Mouse (Mus musculus): Measurements from ENCODE around the gene Cel. TPM values are rescaled to one million over a fixed set of nuclear protein-coding genes. Genes with fewer than 3 reads are reported as not detected.

Cel gene
- polyA plus RNA-seq, 1 experiment from 2014 or later: not detected

DNA sequence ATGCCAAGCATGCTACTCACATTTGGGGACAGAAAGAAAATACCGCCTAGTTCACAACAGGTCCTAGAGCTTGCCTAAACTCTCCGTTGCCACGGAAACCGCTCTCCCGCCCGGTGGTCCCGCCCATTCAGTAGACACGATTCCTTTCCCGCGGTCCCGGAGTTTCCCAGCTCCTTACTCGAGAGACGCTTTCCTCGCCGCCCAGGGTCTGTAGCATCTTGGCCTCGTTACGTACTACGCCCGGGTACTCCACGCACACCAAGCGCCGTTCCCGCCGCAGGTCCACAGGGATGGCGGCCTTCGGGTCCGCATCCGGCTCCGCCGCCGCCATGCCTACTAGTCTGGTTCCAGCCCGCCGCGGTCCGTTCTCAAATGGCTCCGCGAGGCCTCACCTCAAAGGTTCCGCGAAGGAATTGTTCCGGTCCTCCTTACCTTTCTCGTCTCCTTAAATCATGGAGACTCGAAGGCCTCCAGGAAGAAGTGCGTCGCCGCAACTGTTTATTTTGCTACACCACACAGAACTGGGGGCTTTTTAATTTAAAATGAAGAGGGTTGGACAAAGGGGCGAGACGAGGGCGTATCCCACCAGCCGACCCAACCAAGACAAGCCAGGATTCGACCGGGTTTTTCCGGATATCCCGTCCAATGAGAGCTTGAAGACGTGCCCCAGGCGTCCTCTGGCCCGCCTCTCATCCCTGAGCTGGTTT is 19.6 kb upstream of the Cel start:
- under 1% methylated on average over 56 of the region's 56 CpGs for WGBS
- peak overlapping the region; percentile 57 for H3K4me2 ChIP-seq
- ATAC-seq (ENCODE audit: insufficient number of reproducible peaks, low FRiP score, low TSS enrichment, low read depth): peak; percentile 86
- no peaks in the 10 kb centered on the region for H3K27me3 ChIP-seq
- peak overlapping the region; percentile 94 for H3K27ac ChIP-seq
- H3K9ac ChIP-seq: peak overlapping the region; percentile 44
- H3K4me1 ChIP-seq: peaks cover 16% of the 10 kb centered on the region; the same call in 1 of the 2 replicates
- peaks cover 29% of the 10 kb centered on the region for H3K36me3 ChIP-seq
- peak overlapping the region; percentile 72 for H3K4me3 ChIP-seq
- H3K9me3 ChIP-seq: no peaks in the 10 kb centered on the region

DNA sequence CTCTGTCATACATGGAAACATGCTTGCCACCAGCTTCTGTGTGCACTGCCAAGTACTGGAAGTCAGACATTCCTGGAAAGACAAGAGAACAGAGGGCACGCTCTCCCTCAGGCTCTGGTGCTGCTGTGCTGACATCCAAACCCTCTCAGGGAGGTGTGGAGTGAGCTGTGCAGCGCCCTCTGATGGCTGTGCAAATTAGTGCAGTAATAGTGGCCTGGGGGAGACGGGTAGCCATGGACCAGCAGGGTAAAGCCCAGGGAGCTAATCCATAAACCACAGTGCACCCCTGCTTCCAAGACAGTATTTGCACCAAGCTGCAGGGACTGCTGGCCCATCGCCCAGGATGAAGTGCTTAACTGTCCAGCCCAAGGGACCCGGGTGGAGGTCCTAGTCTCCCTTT is 14.8 kb upstream of the Cel start:
- no peaks in the 10 kb centered on the region for H3K9me3 ChIP-seq
- H3K9ac ChIP-seq: no peak overlapping the region
- no peak overlapping the region for H3K4me2 ChIP-seq
- no peak overlapping the region; the same call in 1 of the 2 replicates for H3K27ac ChIP-seq
- 72% methylated on average over 5 of the region's 5 CpGs for WGBS
- H3K4me1 ChIP-seq: peaks cover 9% of the 10 kb centered on the region; the same call in 1 of the 2 replicates
- peaks cover 69% of the 10 kb centered on the region for H3K36me3 ChIP-seq
- H3K4me3 ChIP-seq: no peak overlapping the region
- no peaks in the 10 kb centered on the region for H3K27me3 ChIP-seq
- ATAC-seq (ENCODE audit: insufficient number of reproducible peaks, low FRiP score, low TSS enrichment, low read depth): no peak

- 77% methylated on average over 3 of the region's 3 CpGs for WGBS
- peaks cover 81% of the 10 kb centered on the region for H3K36me3 ChIP-seq
- no peaks in the 10 kb centered on the region for H3K9me3 ChIP-seq
- H3K9ac ChIP-seq: no peak overlapping the region
- ATAC-seq (ENCODE audit: insufficient number of reproducible peaks, low FRiP score, low TSS enrichment, low read depth): no peak
- H3K27ac ChIP-seq: no peak overlapping the region
- H3K4me1 ChIP-seq: peaks cover 3% of the 10 kb centered on the region; the same call in 1 of the 2 replicates
- no peak overlapping the region for H3K4me2 ChIP-seq
- H3K4me3 ChIP-seq: no peak overlapping the region
- no peaks in the 10 kb centered on the region for H3K27me3 ChIP-seq
These were observed 13.6 kb upstream of the Cel start for GRCm38 (mm10) chr2:28576815-28577214.

- Histone ChIP-seq H3K9me3 (no peaks in the 10 kb centered on the region), H3K36me3 (peaks cover 88% of the 10 kb centered on the region), H3K27me3 (no peaks in the 10 kb centered on the region), H3K4me2 (no peak overlapping the region), H3K27ac (no peak overlapping the region), H3K4me1 (no peaks in the 10 kb centered on the region), H3K9ac (no peak overlapping the region), H3K4me3 (no peak overlapping the region)
- 75% methylated on average over 4 of the region's 4 CpGs for WGBS
- ATAC-seq (ENCODE audit: insufficient number of reproducible peaks, low FRiP score, low TSS enrichment, low read depth): no peak
These were observed 12.1 kb upstream of the Cel start for GRCm38 (mm10) chr2:28575341-28575740.

DNA sequence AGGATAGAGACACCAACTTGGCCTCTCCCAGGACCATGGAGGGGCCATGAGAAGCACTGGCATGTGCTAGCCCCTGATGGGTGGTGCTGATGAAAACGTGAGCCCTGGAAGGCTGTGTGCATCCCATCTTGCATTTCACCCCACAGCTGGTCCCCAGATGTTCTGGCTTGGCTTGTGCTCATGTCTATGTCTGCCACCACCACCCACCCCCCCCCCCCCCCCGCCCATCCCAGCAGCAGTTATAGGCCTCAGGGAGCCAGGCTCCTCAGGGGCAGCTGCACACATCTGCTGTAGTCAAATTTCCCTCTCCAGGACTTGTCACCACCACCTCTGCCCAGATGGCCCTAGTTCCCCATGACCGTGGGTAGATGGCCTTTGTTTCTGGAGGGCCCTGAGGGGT is 6.7 kb upstream of the Cel start:
- no peaks in the 10 kb centered on the region for H3K9me3 ChIP-seq
- no peak overlapping the region for H3K9ac ChIP-seq
- no peak overlapping the region for H3K4me2 ChIP-seq
- 0 out of 2 replicates have a peak overlapping the region, but pooled peaks have one; percentile 40 for H3K27ac ChIP-seq
- no peaks in the 10 kb centered on the region for H3K27me3 ChIP-seq
- H3K36me3 ChIP-seq: peaks cover 90% of the 10 kb centered on the region
- H3K4me3 ChIP-seq: no peak overlapping the region
- ATAC-seq (ENCODE audit: insufficient number of reproducible peaks, low FRiP score, low TSS enrichment, low read depth): no peak
- WGBS: 28% methylated on average over 3 of the region's 3 CpGs
- peaks cover 14% of the 10 kb centered on the region for H3K4me1 ChIP-seq

- peaks cover 24% of the 10 kb centered on the region for H3K4me1 ChIP-seq
- 67% methylated on average over 5 of the region's 5 CpGs for WGBS
- no peak for ATAC-seq (ENCODE audit: insufficient number of reproducible peaks, low FRiP score, low TSS enrichment, low read depth)
These were observed 3.3 kb upstream of the Cel start for GRCm38 (mm10) chr2:28566545-28566944.

GRCm38 (mm10) chr2:28564380-28564779 is 1.2 kb upstream of the Cel start:
- H3K4me2 ChIP-seq: no peak overlapping the region
- H3K9ac ChIP-seq: no peak overlapping the region
- WGBS: 93% methylated on average over 4 of the region's 4 CpGs
- peaks cover 44% of the 10 kb centered on the region for H3K36me3 ChIP-seq
- H3K4me1 ChIP-seq: peaks cover 19% of the 10 kb centered on the region
- H3K27me3 ChIP-seq: no peaks in the 10 kb centered on the region
- no peaks in the 10 kb centered on the region for H3K9me3 ChIP-seq
- ATAC-seq (ENCODE audit: insufficient number of reproducible peaks, low FRiP score, low TSS enrichment, low read depth): no peak; the same call in 1 of the 2 replicates
- no peak overlapping the region for H3K4me3 ChIP-seq
- no peak overlapping the region for H3K27ac ChIP-seq

More at GRCm38 (mm10) chr2:28566545-28566944, 3.3 kb upstream of the Cel start:
- Histone ChIP-seq H3K4me3 (no peak overlapping the region), H3K9me3 (no peaks in the 10 kb centered on the region), H3K4me2 (no peak overlapping the region), H3K9ac (no peak overlapping the region), H3K27ac (peak overlapping the region; percentile 18; the same call in 1 of the 2 replicates), H3K27me3 (no peaks in the 10 kb centered on the region), H3K36me3 (peaks cover 61% of the 10 kb centered on the region)

GRCm38 (mm10) chr2:28563830-28564229 is 627 bp upstream of the Cel start:
- Histone ChIP-seq H3K27me3 (no peaks in the 10 kb centered on the region), H3K9ac (no peak overlapping the region), H3K4me3 (no peak overlapping the region), H3K27ac (no peak overlapping the region), H3K4me1 (peaks cover 14% of the 10 kb centered on the region; the same call in 1 of the 2 replicates), H3K9me3 (no peaks in the 10 kb centered on the region), H3K36me3 (peaks cover 39% of the 10 kb centered on the region), H3K4me2 (no peak overlapping the region)
- no peak for ATAC-seq (ENCODE audit: insufficient number of reproducible peaks, low FRiP score, low TSS enrichment, low read depth)

GRCm38 (mm10) chr2:28557452-28557851 is 5.8 kb downstream of the Cel start:
- Histone ChIP-seq H3K36me3 (peaks cover 20% of the 10 kb centered on the region), H3K9me3 (no peaks in the 10 kb centered on the region), H3K4me1 (peaks cover under 1% of the 10 kb centered on the region; the same call in 1 of the 2 replicates), H3K9ac (no peak overlapping the region), H3K27ac (no peak overlapping the region), H3K4me3 (no peak overlapping the region), H3K4me2 (no peak overlapping the region), H3K27me3 (no peaks in the 10 kb centered on the region)
- ATAC-seq (ENCODE audit: insufficient number of reproducible peaks, low FRiP score, low TSS enrichment, low read depth): no peak
- WGBS: 88% methylated on average over 5 of the region's 5 CpGs

DNA sequence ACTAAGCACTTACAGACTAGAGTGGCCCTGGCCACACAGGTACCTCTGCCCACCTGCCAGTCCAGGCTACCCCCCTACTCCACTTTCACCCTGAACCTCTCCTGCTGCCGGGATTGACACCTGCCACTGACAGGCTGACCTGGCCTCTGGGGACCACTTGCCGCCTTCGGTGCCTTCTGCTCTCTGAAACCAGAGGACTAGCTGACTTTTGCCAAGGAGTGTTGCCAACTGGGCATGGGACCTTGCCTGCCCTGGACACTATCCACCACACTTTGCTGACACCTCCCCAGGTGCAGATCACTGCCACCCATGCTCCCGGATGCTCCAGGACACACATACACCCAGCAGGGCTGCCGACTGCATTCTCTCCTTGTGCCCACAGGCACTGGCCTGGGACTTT is 10.9 kb downstream of the Cel start:
- no peaks in the 10 kb centered on the region for H3K27me3 ChIP-seq
- peaks cover 67% of the 10 kb centered on the region for H3K36me3 ChIP-seq
- H3K4me3 ChIP-seq: no peak overlapping the region
- H3K9me3 ChIP-seq: no peaks in the 10 kb centered on the region
- H3K9ac ChIP-seq: no peak overlapping the region
- 88% methylated on average over 5 of the region's 5 CpGs for WGBS
- ATAC-seq (ENCODE audit: insufficient number of reproducible peaks, low FRiP score, low TSS enrichment, low read depth): no peak
- H3K4me1 ChIP-seq: peaks cover 4% of the 10 kb centered on the region; the same call in 1 of the 2 replicates
- H3K4me2 ChIP-seq: no peak overlapping the region
- H3K27ac ChIP-seq: no peak overlapping the region

GRCm38 (mm10) chr2:28549157-28549556 is 14.0 kb downstream of the Cel start:
- H3K36me3 ChIP-seq: peaks cover 94% of the 10 kb centered on the region
- ATAC-seq (ENCODE audit: insufficient number of reproducible peaks, low FRiP score, low TSS enrichment, low read depth): no peak
- H3K4me1 ChIP-seq: peaks cover 4% of the 10 kb centered on the region; the same call in 1 of the 2 replicates
- H3K27ac ChIP-seq: no peak overlapping the region
- WGBS: 92% methylated on average over 13 of the region's 13 CpGs
- no peak overlapping the region for H3K4me2 ChIP-seq
- H3K4me3 ChIP-seq: no peak overlapping the region
- H3K9me3 ChIP-seq: no peaks in the 10 kb centered on the region
- no peaks in the 10 kb centered on the region for H3K27me3 ChIP-seq
- H3K9ac ChIP-seq: no peak overlapping the region

DNA sequence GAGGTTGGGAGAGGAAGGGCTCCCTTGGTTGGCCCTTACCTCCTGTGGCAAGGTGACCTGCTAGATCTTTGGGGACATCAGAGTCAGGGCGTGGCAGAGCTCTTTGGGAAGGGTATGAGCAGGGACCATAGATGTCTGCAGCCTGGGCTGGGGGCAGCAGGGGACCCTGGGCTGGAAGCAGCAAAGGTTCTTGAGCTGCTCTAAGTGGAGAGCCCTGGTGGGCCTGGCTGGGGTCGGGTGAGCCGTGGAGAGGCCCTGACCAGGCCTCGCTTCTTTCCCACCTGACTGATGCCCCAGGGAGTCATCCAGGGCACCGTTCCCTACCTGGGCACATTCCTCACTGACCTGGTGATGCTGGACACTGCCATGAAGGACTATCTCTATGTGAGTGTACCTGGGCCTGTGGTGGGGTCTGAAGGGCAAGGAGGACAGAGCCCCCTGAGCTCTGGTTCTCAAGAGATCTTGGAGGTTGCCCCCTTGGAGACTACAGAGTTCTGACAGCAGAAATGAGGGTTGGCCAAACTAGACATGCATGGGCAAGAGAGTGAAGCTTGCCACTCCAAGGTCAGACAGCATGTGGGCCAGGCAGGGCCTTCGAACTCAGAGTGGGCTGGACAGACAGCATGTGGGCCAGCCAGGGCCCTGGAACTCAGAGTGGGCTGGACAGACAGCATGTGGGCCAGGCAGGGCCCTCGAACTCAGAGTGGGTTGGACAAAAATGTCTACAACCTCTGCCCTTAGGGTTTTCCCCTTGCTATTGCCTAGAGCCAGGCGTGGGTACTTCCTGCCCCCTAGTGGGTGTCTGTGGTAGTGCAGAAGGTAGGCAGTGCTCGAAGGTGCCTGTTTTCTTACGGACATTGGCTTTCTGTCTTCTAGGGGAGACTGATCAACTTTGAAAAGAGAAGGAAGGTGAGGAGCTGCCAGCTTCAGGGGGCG is 15.7 kb downstream of the Cel start:
- Histone ChIP-seq H3K9me3 (no peaks in the 10 kb centered on the region), H3K9ac (no peak overlapping the region), H3K4me1 (peaks cover 4% of the 10 kb centered on the region; the same call in 1 of the 2 replicates), H3K4me2 (no peak overlapping the region), H3K27ac (no peak overlapping the region), H3K27me3 (no peaks in the 10 kb centered on the region), H3K36me3 (peaks cover 94% of the 10 kb centered on the region), H3K4me3 (no peak overlapping the region)
- ATAC-seq (ENCODE audit: insufficient number of reproducible peaks, low FRiP score, low TSS enrichment, low read depth): no peak
- WGBS: 53% methylated on average over 11 of the region's 11 CpGs
